Mouse (Mus musculus): ENCODE data around the gene Ptdss2. TPM values are rescaled to one million over a fixed set of nuclear protein-coding genes. Genes with fewer than 3 reads are reported as not detected.

Ptdss2 gene
- polyA plus RNA-seq (2015; fragmentation: Nextera tagmentation; extraction: Ambion mirVana) = 77.4 TPM in 2 replicates

DNA sequence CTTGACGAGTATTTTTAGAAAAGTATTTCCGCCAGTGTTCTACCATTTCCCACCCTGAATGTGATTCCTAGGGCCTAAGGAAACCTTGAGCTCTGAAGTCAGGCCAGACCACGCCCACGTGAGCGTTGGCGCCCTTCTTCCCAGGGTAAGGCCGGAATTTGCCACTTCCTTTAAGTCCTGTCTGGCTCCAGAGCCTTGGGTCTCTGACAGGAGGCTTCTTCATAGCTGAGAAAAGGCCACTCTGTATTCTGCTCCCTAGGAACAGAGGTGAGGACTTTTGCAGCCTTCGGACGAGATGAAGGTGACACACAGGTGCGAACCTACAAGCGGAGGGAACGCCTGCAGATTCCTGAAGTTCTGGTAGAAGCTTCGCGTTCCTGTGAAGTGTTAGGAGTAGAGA lies at the start of gene Ptdss2:
Gene Ptdss2, plus strand, starts transcription at position 138 of the 400 bp plus-strand sequence.
- Histone ChIP-seq H3K27me3 (peaks cover 10% of the 10 kb centered on the region; the same call in 1 of the 2 replicates), H3K9me3 (no peaks in the 10 kb centered on the region), H3K36me3 (no peaks in the 10 kb centered on the region), H3K4me2 (replicated peaks) (peak within 1 kb of the TSS; percentile 69), H3K4me3 (replicated peaks) (peak within 1 kb of the TSS; percentile 61), H3K27ac (peak within 1 kb of the TSS; percentile 86), H3K9ac (replicated peaks) (peak within 1 kb of the TSS; percentile 74), H3K4me1 (replicated peaks) (no peaks in the 10 kb centered on the region)
- no peak for ATAC-seq
- WGBS = 57% methylated on average over 14 of the region's 14 CpGs

DNA sequence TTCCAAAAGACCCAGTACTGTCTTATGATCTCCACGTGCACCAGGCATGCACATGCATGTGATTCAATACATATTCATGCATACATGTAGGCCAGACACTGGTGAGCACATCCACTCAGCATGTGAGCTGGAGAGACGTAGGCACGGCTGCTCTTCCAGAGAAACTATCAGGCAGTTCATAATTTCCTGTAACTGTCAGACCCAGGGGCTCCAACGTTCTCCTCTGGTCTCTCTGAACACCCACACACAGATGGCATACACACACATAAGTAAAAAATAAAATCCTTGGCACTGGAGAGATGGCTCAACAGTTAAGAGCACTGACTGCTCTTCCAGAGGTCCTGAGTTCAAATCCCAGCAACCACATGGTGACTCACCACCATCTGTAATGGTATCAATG lies 48.4 kb upstream of the Ptdss2 start:
- H3K36me3 ChIP-seq = peaks cover 7% of the 10 kb centered on the region; the same call in 1 of the 2 replicates
- no peak for ATAC-seq
- H3K4me3 ChIP-seq (replicated peaks) = no peak overlapping the region
- H3K9ac ChIP-seq (replicated peaks) = no peak overlapping the region
- H3K27ac ChIP-seq = no peak overlapping the region
- 85% methylated on average over 4 of the region's 4 CpGs for WGBS
- peaks cover 19% of the 10 kb centered on the region for H3K4me1 ChIP-seq (replicated peaks)
- H3K27me3 ChIP-seq = peaks cover 15% of the 10 kb centered on the region
- no peak overlapping the region for H3K4me2 ChIP-seq (replicated peaks)
- no peaks in the 10 kb centered on the region for H3K9me3 ChIP-seq

DNA sequence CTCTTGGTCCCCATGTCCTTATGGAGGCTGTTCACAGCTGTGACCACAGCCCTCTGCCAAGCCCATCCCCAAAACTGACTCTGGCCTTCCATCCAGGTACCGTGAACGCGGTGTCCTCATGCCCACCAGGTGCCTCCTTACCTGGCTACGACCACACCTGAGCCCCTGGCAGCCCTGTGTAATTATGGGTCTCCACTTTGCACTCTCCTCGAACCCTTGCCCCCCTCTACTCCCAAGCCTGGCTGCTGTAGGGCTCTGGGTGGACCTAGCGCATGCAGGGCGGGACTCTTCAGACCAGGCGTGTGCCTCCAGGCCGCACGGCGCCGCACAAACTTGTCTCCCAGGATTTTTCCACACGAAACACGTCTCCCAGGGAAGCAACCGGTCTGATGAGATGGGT lies 44.3 kb upstream of the Ptdss2 start, which contains the start of gene Pkp3:
Gene Pkp3, plus strand, starts transcription at position 378 of the 400 bp plus-strand sequence.
- H3K4me1 ChIP-seq (replicated peaks) = no peaks in the 10 kb centered on the region
- WGBS = 92% methylated on average over 15 of the region's 15 CpGs
- H3K36me3 ChIP-seq = no peaks in the 10 kb centered on the region
- no peak within 1 kb of the TSS for H3K4me2 ChIP-seq (replicated peaks)
- no peak within 1 kb of the TSS for H3K9ac ChIP-seq (replicated peaks)
- H3K9me3 ChIP-seq = no peaks in the 10 kb centered on the region
- no peak for ATAC-seq
- no peak within 1 kb of the TSS for H3K27ac ChIP-seq
- H3K4me3 ChIP-seq (replicated peaks) = no peak within 1 kb of the TSS
- H3K27me3 ChIP-seq = peaks cover 12% of the 10 kb centered on the region

GRCm38 (mm10) chr7:141078876-141079275 lies 43.3 kb upstream of the Ptdss2 start:
- Histone ChIP-seq H3K4me3 (replicated peaks) (no peak overlapping the region), H3K4me1 (replicated peaks) (no peaks in the 10 kb centered on the region), H3K27me3 (peaks cover 12% of the 10 kb centered on the region), H3K27ac (no peak overlapping the region), H3K4me2 (replicated peaks) (no peak overlapping the region), H3K9me3 (no peaks in the 10 kb centered on the region), H3K36me3 (no peaks in the 10 kb centered on the region), H3K9ac (replicated peaks) (no peak overlapping the region)
- no peak for ATAC-seq
- WGBS = 80% methylated on average over 4 of the region's 4 CpGs

- H3K9ac ChIP-seq (replicated peaks) = no peak overlapping the region
- no peaks in the 10 kb centered on the region for H3K4me1 ChIP-seq (replicated peaks)
- H3K27ac ChIP-seq = no peak overlapping the region
- no peak overlapping the region for H3K4me2 ChIP-seq (replicated peaks)
- no peaks in the 10 kb centered on the region for H3K9me3 ChIP-seq
- no peak for ATAC-seq
- no peak overlapping the region for H3K4me3 ChIP-seq (replicated peaks)
- H3K27me3 ChIP-seq = peaks cover 12% of the 10 kb centered on the region
- no peaks in the 10 kb centered on the region for H3K36me3 ChIP-seq
- 26% methylated on average over 34 of the region's 34 CpGs for WGBS
These were observed 42.4 kb upstream of the Ptdss2 start for GRCm38 (mm10) chr7:141079481-141080449.

GRCm38 (mm10) chr7:141087894-141088293 lies 34.3 kb upstream of the Ptdss2 start:
- no peaks in the 10 kb centered on the region for H3K36me3 ChIP-seq
- no peak overlapping the region for H3K27ac ChIP-seq
- no peak overlapping the region for H3K4me3 ChIP-seq (replicated peaks)
- no peak for ATAC-seq
- peaks cover 59% of the 10 kb centered on the region for H3K27me3 ChIP-seq
- H3K9ac ChIP-seq (replicated peaks) = no peak overlapping the region
- no peak overlapping the region for H3K4me2 ChIP-seq (replicated peaks)
- H3K4me1 ChIP-seq (replicated peaks) = peaks cover 9% of the 10 kb centered on the region
- 57% methylated on average over 8 of the region's 8 CpGs for WGBS
- no peaks in the 10 kb centered on the region for H3K9me3 ChIP-seq

GRCm38 (mm10) chr7:141088473-141088872 lies 33.7 kb upstream of the Ptdss2 start:
- H3K36me3 ChIP-seq = no peaks in the 10 kb centered on the region
- H3K9me3 ChIP-seq = no peaks in the 10 kb centered on the region
- ATAC-seq = no peak; the same call in 1 of the 2 replicates
- H3K4me3 ChIP-seq (replicated peaks) = no peak overlapping the region
- H3K4me2 ChIP-seq (replicated peaks) = 0 out of 2 replicates have a peak overlapping the region, but pooled peaks have one; percentile 13
- peaks cover 65% of the 10 kb centered on the region for H3K27me3 ChIP-seq
- H3K27ac ChIP-seq = no peak overlapping the region
- H3K9ac ChIP-seq (replicated peaks) = 0 out of 2 replicates have a peak overlapping the region, but pooled peaks have one; percentile 0
- peaks cover 9% of the 10 kb centered on the region for H3K4me1 ChIP-seq (replicated peaks)
- 32% methylated on average over 18 of the region's 18 CpGs for WGBS

GRCm38 (mm10) chr7:141090228-141090627 lies 32.0 kb upstream of the Ptdss2 start:
- WGBS = 59% methylated on average over 8 of the region's 8 CpGs
- Histone ChIP-seq H3K27ac (no peak overlapping the region), H3K9ac (replicated peaks) (no peak overlapping the region), H3K36me3 (no peaks in the 10 kb centered on the region), H3K4me2 (replicated peaks) (no peak overlapping the region), H3K4me3 (replicated peaks) (no peak overlapping the region), H3K27me3 (peaks cover 66% of the 10 kb centered on the region), H3K9me3 (no peaks in the 10 kb centered on the region), H3K4me1 (replicated peaks) (peaks cover 9% of the 10 kb centered on the region)
- no peak for ATAC-seq

DNA sequence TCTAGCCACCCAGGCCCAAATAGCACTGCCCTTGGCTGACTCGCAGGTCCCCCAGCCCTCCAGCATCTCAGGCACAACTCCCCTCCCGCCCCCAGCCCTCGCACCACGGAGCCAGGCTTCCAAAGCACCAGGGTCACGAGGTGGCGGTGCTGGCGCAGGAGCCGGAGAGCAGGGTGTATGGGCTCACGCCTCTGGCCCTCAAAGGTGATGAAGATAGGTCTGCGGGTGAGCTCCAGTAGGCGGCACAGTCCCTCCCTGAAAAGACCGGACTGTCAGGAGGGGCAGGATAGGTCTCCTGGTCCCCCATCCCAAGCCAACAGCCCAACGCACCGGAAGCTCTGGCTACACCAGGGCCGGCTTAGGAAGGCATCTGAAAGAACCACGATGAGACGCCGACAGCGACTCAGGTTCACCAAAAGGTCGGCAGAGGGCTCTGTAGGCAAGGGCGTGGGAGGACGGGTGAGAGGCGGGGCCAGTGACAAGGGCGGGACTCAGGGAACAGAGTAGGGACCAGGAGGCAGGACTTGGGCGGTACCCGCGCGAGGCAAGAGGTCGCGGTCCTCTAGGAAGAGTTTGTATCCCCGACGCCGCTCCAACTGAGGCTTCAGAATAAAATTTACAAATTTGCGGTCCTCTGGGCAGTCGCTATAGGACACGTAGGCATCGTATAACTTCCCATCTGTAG lies 30.0 kb upstream of the Ptdss2 start:
- Histone ChIP-seq H3K4me3 (replicated peaks) (peak overlapping the region; percentile 22; the same call in 1 of the 2 replicates), H3K4me1 (replicated peaks) (peaks cover 9% of the 10 kb centered on the region), H3K9me3 (no peaks in the 10 kb centered on the region), H3K9ac (replicated peaks) (0 out of 2 replicates have a peak overlapping the region, but pooled peaks have one; percentile 14), H3K27ac (no peak overlapping the region), H3K4me2 (replicated peaks) (peak overlapping the region; percentile 45), H3K27me3 (peaks cover 66% of the 10 kb centered on the region), H3K36me3 (no peaks in the 10 kb centered on the region)
- 5% methylated on average over 37 of the region's 37 CpGs for WGBS
- ATAC-seq = peak; percentile 81

- no peak overlapping the region for H3K27ac ChIP-seq
- no peaks in the 10 kb centered on the region for H3K9me3 ChIP-seq
- no peak overlapping the region for H3K4me2 ChIP-seq (replicated peaks)
- H3K4me1 ChIP-seq (replicated peaks) = peaks cover 9% of the 10 kb centered on the region
- peaks cover 61% of the 10 kb centered on the region for H3K27me3 ChIP-seq
- H3K4me3 ChIP-seq (replicated peaks) = no peak overlapping the region
- H3K9ac ChIP-seq (replicated peaks) = no peak overlapping the region
- H3K36me3 ChIP-seq = no peaks in the 10 kb centered on the region
- ATAC-seq = no peak
- WGBS = 85% methylated on average over 6 of the region's 6 CpGs
These were observed 28.2 kb upstream of the Ptdss2 start for GRCm38 (mm10) chr7:141093950-141094349.

DNA sequence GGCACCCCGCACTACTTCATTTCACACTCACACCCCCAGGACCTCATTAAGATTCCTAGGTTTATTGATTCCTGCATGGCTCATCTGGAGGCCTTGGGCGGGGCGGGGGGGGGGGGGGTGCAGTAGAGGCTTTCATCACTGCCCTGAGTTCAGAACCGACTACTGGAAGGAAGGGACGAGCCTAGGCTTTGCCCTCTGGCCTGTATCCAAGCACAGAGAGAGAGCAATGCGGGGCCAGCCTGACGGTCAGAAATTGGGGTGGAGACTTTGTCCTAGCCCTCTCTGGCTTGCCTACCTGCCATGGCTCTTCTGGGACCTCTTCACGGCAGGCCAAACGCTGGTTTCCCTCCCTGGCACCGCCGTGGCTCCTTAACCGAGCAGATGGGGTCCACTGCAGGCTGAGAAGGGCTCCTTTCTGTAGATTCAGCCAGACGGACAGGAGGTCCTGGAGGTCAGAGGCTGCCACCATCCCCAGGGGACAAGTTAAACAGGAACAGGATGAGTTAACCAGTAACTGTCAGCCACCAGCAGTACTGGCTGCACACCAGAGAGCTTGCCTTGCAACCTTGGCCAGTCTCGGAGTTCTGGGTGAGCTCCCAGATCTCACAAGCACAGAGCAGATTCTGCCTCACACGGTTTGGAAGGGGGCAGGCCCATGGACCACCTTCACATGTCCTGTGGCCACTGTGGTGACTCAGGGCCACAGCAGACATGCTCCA lies 27.5 kb upstream of the Ptdss2 start:
- Histone ChIP-seq H3K9ac (replicated peaks) (no peak overlapping the region), H3K27ac (no peak overlapping the region), H3K4me3 (replicated peaks) (no peak overlapping the region), H3K36me3 (no peaks in the 10 kb centered on the region), H3K4me1 (replicated peaks) (peaks cover 11% of the 10 kb centered on the region), H3K9me3 (no peaks in the 10 kb centered on the region), H3K4me2 (replicated peaks) (no peak overlapping the region), H3K27me3 (peaks cover 61% of the 10 kb centered on the region)
- 67% methylated on average over 15 of the region's 15 CpGs for WGBS
- no peak for ATAC-seq

Data from midbrain, embryonic 13.5 days (tissue).